25 mouse cellular contexts compared by ENCODE assay signal in the genomic region with DNA sequence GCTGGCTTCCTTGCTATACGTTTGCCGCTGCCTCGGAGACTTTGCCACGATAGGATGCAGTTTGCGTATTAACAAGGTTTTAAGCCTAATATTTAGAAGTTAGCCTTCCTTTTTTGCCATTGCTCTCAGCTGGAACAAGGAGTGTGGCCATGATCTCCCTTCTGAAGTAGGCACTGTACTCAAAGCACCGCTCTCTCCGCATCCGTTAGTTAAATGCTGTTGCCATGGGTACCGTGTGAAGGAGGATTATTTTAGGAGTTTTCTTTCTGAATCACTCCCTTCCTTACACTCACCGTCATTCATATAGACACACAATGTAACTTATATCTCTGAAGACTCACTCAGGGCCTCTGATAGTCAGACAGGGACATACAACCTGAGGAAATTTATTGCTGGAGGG.
DNase-seq lines count a peak whose midpoint lies in the region; ATAC-seq lines count a peak whose summit lies in the region.
"Had no signal": no experiment of that assay in that cellular context is flagged by ENCODE, and none has a peak within 500 bp of the region (broad histone marks: within the 10 kb centered on the region; RNA-seq: fewer than 3 reads in every experiment).

No protein-coding gene starts in this region.

- H3K4me2 ChIP-seq in forebrain, embryonic 16.5 days (ENCODE audit: low read length): no peak overlapping the region
- H3K4me2 ChIP-seq: embryonic facial prominence, embryonic 15.5 days; heart, embryonic 12.5 days; hindbrain, embryonic 12.5 days; kidney, embryonic 15.5 days; liver, embryonic 15.5 days; stomach, embryonic 15.5 days had no signal

- no peak overlapping the region for H3K4me3 ChIP-seq in forebrain, embryonic 16.5 days (replicated peaks; ENCODE audit: low read length)
- no peak overlapping the region for H3K4me3 ChIP-seq in forebrain, embryonic 10.5 days
- no peak overlapping the region for H3K4me3 ChIP-seq in embryonic facial prominence, embryonic 10.5 days
- H3K4me3 ChIP-seq: embryonic facial prominence, embryonic 15.5 days; heart, embryonic 12.5 days; hindbrain, embryonic 12.5 days; kidney, embryonic 15.5 days; limb, embryonic 10.5 days; liver, embryonic 15.5 days; stomach, embryonic 15.5 days had no signal

- DNase-seq in forebrain, embryonic 10.5 days (ENCODE audit: extremely low spot score, low spot score): no peak
- DNase-seq in left cerebral cortex, adult 18-20 months (ENCODE audit: low spot score in 2 of 2): peak; percentile 33 to 44
- no peak for DNase-seq in left cerebral cortex, adult 11 months (ENCODE audit: low spot score)
- DNase-seq in embryonic facial prominence, embryonic 10.5 days (ENCODE audit: low spot score): no peak
- peak; percentile 67 to 75 for DNase-seq in right cerebral cortex, postnatal 10 days (ENCODE audit: low spot score in 2 of 2)
- no peak for DNase-seq in kidney, postnatal 4 days
- DNase-seq: adrenal gland, adult 8-10 months; cerebellum, adult 18-20 months; cerebellum, postnatal 36 days; gastrocnemius, postnatal 14 days; heart, adult 18-20 months; liver; lung, postnatal 4 days; thymus, adult 18-20 months had no signal

- no peaks in the 10 kb centered on the region for H3K9me3 ChIP-seq in forebrain, embryonic 16.5 days (ENCODE audit: control insufficient read depth, low read length)
- H3K9me3 ChIP-seq in forebrain, embryonic 10.5 days: no peaks in the 10 kb centered on the region
- H3K9me3 ChIP-seq in embryonic facial prominence, embryonic 10.5 days: no peaks in the 10 kb centered on the region
- H3K9me3 ChIP-seq: embryonic facial prominence, embryonic 15.5 days; heart, embryonic 12.5 days; hindbrain, embryonic 12.5 days; kidney, embryonic 15.5 days; limb, embryonic 10.5 days; liver, embryonic 15.5 days; stomach, embryonic 15.5 days had no signal

- 85% methylated on average over 10 of the region's 10 CpGs for WGBS in forebrain, embryonic 16.5 days
- WGBS in forebrain, embryonic 10.5 days: 93% methylated on average over 10 of the region's 10 CpGs
- 95% methylated on average over 10 of the region's 10 CpGs for WGBS in embryonic facial prominence, embryonic 10.5 days

- ATAC-seq in forebrain, embryonic 16.5 days: peak; percentile 49; the same call in 1 of the 2 replicates
- ATAC-seq in megakaryocyte-erythroid progenitor cell, adult 5-6 weeks (replicated peaks; ENCODE audit: low FRiP score, low TSS enrichment, poor library complexity, severe bottlenecking): no peak
- ATAC-seq: activated CD4-positive, CD25-positive, alpha-beta regulatory T cell, adult 4 months; intestine, postnatal 0 days had no signal

- H3K4me1 ChIP-seq in forebrain, embryonic 16.5 days (replicated peaks; ENCODE audit: control insufficient read depth, insufficient read depth, low read length): no peaks in the 10 kb centered on the region
- peaks cover 18% of the 10 kb centered on the region for H3K4me1 ChIP-seq in forebrain, embryonic 10.5 days
- peaks cover 33% of the 10 kb centered on the region for H3K4me1 ChIP-seq in embryonic facial prominence, embryonic 10.5 days
- H3K4me1 ChIP-seq: embryonic facial prominence, embryonic 15.5 days; heart, embryonic 12.5 days; liver, embryonic 15.5 days; stomach, embryonic 15.5 days had no signal

- H3K27me3 ChIP-seq in forebrain, embryonic 16.5 days (replicated peaks; ENCODE audit: control insufficient read depth, insufficient read depth, low read length): no peaks in the 10 kb centered on the region
- no peaks in the 10 kb centered on the region for H3K27me3 ChIP-seq in forebrain, embryonic 10.5 days (ENCODE audit: poor library complexity, severe bottlenecking)
- H3K27me3 ChIP-seq in embryonic facial prominence, embryonic 10.5 days (replicated peaks; ENCODE audit: low read depth, poor library complexity, severe bottlenecking): no peaks in the 10 kb centered on the region
- H3K27me3 ChIP-seq: embryonic facial prominence, embryonic 15.5 days; hindbrain, embryonic 12.5 days; kidney, embryonic 15.5 days; liver, embryonic 15.5 days; stomach, embryonic 15.5 days had no signal

- H3K36me3 ChIP-seq in forebrain, embryonic 16.5 days (ENCODE audit: control insufficient read depth, insufficient read depth): no peaks in the 10 kb centered on the region
- H3K36me3 ChIP-seq in forebrain, embryonic 10.5 days (replicated peaks): no peaks in the 10 kb centered on the region
- no peaks in the 10 kb centered on the region for H3K36me3 ChIP-seq in embryonic facial prominence, embryonic 10.5 days (replicated peaks)
- H3K36me3 ChIP-seq: embryonic facial prominence, embryonic 15.5 days; heart, embryonic 12.5 days; hindbrain, embryonic 12.5 days; kidney, embryonic 15.5 days; limb, embryonic 10.5 days; liver, embryonic 15.5 days; stomach, embryonic 15.5 days had no signal

- no peak overlapping the region for H3K9ac ChIP-seq in forebrain, embryonic 16.5 days (replicated peaks; ENCODE audit: low read depth, low read length)
- H3K9ac ChIP-seq: embryonic facial prominence, embryonic 15.5 days; heart, embryonic 12.5 days; hindbrain, embryonic 12.5 days; kidney, embryonic 15.5 days; liver, embryonic 15.5 days; stomach, embryonic 15.5 days had no signal

- H3K27ac ChIP-seq in forebrain, embryonic 16.5 days (ENCODE audit: low read length): no peak overlapping the region
- H3K27ac ChIP-seq in forebrain, embryonic 10.5 days: no peak overlapping the region
- H3K27ac ChIP-seq in embryonic facial prominence, embryonic 10.5 days (replicated peaks): peak overlapping the region; percentile 41; the same call in 1 of the 2 replicates
- H3K27ac ChIP-seq: embryonic facial prominence, embryonic 15.5 days; hindbrain, embryonic 12.5 days; kidney, embryonic 15.5 days; limb, embryonic 10.5 days; liver, embryonic 15.5 days; stomach, embryonic 15.5 days had no signal

Comparison
In these comparisons a context has a peak if more than half of its experiments do, and no peak if none do; other contexts are left out.
1. DNase-seq: peak in left cerebral cortex, adult 18-20 months (2 of 2) and right cerebral cortex, postnatal 10 days (2 of 2); none in forebrain, embryonic 10.5 days (single experiment), left cerebral cortex, adult 11 months (single experiment), embryonic facial prominence, embryonic 10.5 days (single experiment) and kidney, postnatal 4 days (0 of 2).